Mouse (Mus musculus) bone marrow macrophage, adult 2 months (primary cell): ENCODE measurements at regions not wholly inside any gene's neighbourhood (a gene's known extent, or its start where the extent isn't known, plus 50 kb on each side); places are given as distances from the start of the nearest gene placed in this dataset.

Source experiments
- CTCF ChIP-seq: IDR thresholded peaks from 2 replicates; pipeline ENCODE4 v1.5.1; 2012; ENCODE audit warnings: low read depth, mild to moderate bottlenecking, low read length, moderate library complexity
- POLR2A ChIP-seq: IDR thresholded peaks from 2 replicates; pipeline ENCODE4 v1.6.1; 2012; ENCODE audit warnings: mild to moderate bottlenecking, low read depth, low read length, borderline replicate concordance

DNA sequence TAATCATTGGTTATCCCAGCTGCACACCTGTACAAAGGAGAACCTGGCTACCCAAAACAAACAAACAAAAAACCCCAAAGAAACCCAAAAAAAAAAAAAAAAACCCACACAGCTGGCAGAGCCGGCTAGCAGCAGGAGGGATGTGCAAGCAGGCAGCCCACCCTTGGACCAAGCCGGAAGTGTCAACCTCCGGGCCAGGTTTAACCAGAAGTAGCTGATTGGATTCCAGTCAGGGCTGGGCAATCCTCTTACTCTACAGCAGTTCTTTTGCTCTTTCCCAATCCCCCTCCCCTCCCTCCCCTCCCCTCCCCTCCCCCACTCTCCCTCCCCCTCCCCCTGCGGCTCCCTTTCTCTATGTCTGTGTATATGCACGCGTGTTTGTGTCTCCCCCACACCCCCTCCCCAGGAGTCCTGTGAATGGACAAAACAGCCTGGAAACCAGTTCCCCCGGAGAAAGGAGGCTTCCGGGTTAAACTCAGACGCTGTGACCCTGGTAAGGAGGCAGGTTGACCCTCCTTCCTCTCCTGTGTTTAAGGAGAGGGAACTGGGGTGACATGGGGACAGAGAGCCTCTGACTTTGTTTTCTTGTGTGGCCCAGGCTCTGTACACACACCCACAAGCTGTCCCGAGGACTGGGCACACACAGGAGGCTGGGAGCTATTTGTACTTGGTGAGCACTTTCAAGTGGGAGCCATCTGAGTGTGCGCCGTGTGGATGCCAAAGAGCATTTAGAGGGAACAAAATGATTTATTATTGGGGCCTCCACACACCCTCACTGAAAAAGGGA is 93.9 kb upstream of the Jarid2 start:
- TF ChIP-seq POLR2A (no peak), CTCF (no peak)
